Mouse (Mus musculus) forebrain, embryonic 10.5 days (tissue): Measurements from ENCODE around the gene Hoxc11. TPM values are rescaled to one million over a fixed set of nuclear protein-coding genes. Genes with fewer than 3 reads are reported as not detected.

ENCODE experiments used
- DNase-seq: peaks from one replicate; pipeline ENCODE4 v3.0.0-alpha.2; 2017; ENCODE audit warnings: low spot score; ENCODE audit errors: extremely low spot score
- H3K27ac ChIP-seq: fragments of 300-500 bp; sonication (generic); 2 replicates; pipeline ENCODE4 v1.5.1; 2016; ENCODE audit warnings: mild to moderate bottlenecking
- H3K27me3 ChIP-seq: fragments of 300-500 bp; sonication (generic); 2 replicates; pipeline ENCODE4 v1.6.1; 2016; ENCODE audit warnings: mild to moderate bottlenecking; ENCODE audit not compliant: poor library complexity, severe bottlenecking
- H3K36me3 ChIP-seq: fragments of 300-500 bp; sonication (generic); replicated peaks from 2 replicates; pipeline ENCODE4 v1.6.1; 2016; ENCODE audit warnings: mild to moderate bottlenecking, moderate library complexity
- H3K4me1 ChIP-seq: fragments of 300-500 bp; sonication (generic); 2 replicates; pipeline ENCODE4 v1.6.1; 2016
- H3K4me3 ChIP-seq: fragments of 300-500 bp; sonication (generic); 2 replicates; pipeline ENCODE4 v1.5.1; 2016; ENCODE audit warnings: mild to moderate bottlenecking, moderate library complexity
- H3K9me3 ChIP-seq: fragments of 300-500 bp; sonication (generic); 2 replicates; pipeline ENCODE4 v1.6.1; 2016; ENCODE audit warnings: mild to moderate bottlenecking, moderate library complexity
- WGBS: fragments of 180-500 bp; shearing (Covaris S2); methylation state at CpG from one replicate; pipeline ENCODE4 v1.1.7; 2016; 5-methylcytosine and 5-hydroxymethylcytosine counted together
- microRNA-seq: library from miRNA; unstranded; fragments of <30 nt; microRNA quantifications from one replicate; pipeline ENCODE4, GENCODE M21; 2017
- polyA plus RNA-seq: library from polyadenylated mRNA; unstranded; fragments of >200 nt; fragmentation: Nextera tagmentation; extraction: Ambion mirVana; gene quantifications from 2 replicates; pipeline ENCODE4 v1.2.1, GENCODE M21; 2016

Gene Hoxc11
- polyA plus RNA-seq, 1 experiment from 2014 or later = not detected

DNA sequence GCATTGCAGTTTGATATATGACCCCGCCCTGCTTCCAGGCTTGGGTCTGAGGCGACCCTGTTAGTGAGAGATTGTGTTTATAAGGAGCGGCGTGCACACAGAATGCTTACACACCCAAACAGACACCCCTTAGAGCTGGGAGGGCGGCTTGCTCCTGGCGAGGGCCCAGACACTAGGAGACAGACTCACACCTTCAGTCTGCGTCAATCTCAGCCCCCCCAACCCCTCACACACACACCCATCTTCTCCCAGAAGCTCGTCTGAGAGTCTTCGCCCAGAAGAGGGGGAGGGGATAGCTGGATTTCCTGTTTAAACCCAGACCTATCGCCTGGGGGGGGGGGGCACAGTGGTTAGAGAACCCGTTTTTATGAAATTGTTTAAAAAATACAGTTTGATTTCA lies 45.7 kb downstream of the Hoxc11 start:
- Histone ChIP-seq H3K27me3 (peaks cover 100% of the 10 kb centered on the region), H3K9me3 (no peaks in the 10 kb centered on the region), H3K36me3 (no peaks in the 10 kb centered on the region), H3K4me1 (peaks cover 18% of the 10 kb centered on the region), H3K27ac (no peak overlapping the region), H3K4me3 (no peak overlapping the region)
- no peak for DNase-seq
- WGBS = under 1% methylated on average over 11 of the region's 11 CpGs

DNA sequence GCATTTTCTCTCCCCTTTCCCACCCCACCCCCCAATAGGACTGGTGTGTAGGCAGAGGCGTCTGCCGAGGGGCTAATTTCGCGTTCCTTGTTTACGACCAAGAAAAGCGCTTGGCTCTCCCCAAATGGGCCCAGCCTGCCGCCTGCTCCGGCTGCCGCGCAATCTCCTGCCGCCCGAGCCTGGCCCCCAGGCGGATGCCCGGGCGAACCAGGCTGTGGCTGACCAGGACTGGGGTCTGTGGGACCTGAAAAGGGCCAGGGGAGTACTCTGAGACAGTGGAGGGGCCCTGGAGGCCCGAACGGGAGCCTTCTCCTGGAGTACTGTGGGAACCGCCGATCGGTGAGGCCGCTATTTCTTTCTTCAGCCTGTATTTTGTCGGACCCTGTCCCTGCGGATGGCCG lies 46.3 kb downstream of the Hoxc11 start:
- H3K27ac ChIP-seq = no peak overlapping the region
- WGBS = under 1% methylated on average over 24 of the region's 24 CpGs
- peaks cover 100% of the 10 kb centered on the region for H3K27me3 ChIP-seq
- H3K9me3 ChIP-seq = no peaks in the 10 kb centered on the region
- H3K4me3 ChIP-seq = no peak overlapping the region
- DNase-seq = no peak
- H3K4me1 ChIP-seq = peaks cover 18% of the 10 kb centered on the region
- no peaks in the 10 kb centered on the region for H3K36me3 ChIP-seq

DNA sequence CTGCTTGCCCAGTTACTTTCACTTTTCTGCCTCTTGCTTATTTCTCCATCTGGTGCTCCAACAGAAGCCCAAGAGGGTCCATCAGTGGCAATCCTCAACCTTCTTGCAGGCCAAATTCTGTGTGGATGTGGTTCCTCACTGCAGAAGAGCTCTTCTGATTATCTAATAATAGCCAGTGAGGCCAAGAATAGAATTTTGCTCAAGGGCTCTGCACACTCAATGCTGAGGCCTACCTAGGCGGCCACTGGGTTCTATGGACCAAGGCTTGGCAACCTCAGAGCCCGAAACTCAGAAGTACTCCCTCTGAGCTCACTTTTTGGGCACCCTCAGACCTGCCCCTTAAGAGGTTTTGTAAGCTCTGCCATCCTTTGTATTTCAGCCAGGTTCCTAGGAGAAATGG lies 47.1 kb downstream of the Hoxc11 start:
- WGBS = 5% methylated on average over 2 of the region's 2 CpGs
- Histone ChIP-seq H3K4me3 (no peak overlapping the region), H3K36me3 (no peaks in the 10 kb centered on the region), H3K27me3 (peaks cover 100% of the 10 kb centered on the region), H3K27ac (no peak overlapping the region), H3K4me1 (peaks cover 18% of the 10 kb centered on the region), H3K9me3 (no peaks in the 10 kb centered on the region)
- DNase-seq = no peak

DNA sequence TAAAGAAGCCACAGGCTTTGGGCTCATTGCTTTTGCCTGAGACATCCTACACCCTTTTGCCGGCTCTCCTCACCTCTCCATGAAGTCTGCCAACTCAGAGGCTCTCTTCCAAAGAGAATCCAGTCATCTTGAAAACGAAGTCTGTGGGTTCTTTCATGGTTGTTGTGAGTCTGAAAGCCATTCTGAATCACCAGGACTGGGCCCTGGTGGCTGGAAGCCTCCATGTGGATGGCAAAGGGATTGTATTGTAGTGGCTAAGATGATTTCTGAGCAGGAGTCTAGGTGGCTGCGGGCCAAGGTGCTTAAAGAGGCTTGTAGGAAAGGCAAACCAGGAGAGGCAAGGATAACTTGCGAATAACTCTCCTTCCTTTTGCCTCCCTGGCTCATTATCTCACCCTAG lies 47.9 kb downstream of the Hoxc11 start:
- Histone ChIP-seq H3K27ac (no peak overlapping the region), H3K9me3 (no peaks in the 10 kb centered on the region), H3K4me3 (no peak overlapping the region), H3K4me1 (peaks cover 18% of the 10 kb centered on the region), H3K27me3 (peaks cover 100% of the 10 kb centered on the region), H3K36me3 (no peaks in the 10 kb centered on the region)
- WGBS = 3% methylated on average over 4 of the region's 4 CpGs
- no peak for DNase-seq

DNA sequence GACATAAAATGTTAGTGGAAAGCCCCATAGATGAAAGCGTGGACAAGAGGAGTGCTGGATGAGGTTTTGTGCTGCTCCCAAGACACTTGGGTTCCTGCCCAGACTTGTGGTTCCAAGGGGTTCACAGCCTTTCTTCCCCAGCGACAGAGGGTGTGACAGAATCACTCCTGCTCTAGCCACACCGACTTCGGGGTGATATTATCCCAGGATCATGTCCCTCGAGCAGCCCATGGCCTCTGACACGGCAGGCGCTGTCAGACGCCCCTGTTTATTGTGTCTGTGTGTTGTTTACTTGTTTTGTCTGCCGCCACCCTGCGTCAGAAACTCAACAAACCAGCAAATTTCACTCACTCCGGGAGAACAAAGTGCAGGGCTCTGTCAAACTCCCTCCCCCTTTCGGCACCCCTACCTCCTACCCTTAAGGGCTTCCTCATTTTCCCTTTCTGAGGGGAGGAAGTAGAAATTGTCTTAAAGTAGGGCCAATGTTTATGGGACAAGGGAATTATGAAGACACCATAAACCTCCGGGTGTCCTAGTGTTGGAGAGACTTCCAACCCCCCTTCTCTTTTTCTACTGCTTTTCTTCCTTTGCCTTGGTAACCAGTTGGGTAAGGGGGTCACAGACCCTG lies 48.7 kb downstream of the Hoxc11 start:
- WGBS = 2% methylated on average over 13 of the region's 13 CpGs
- Histone ChIP-seq H3K27ac (no peak overlapping the region), H3K27me3 (peaks cover 100% of the 10 kb centered on the region), H3K36me3 (no peaks in the 10 kb centered on the region), H3K4me1 (peaks cover 18% of the 10 kb centered on the region), H3K4me3 (no peak overlapping the region), H3K9me3 (no peaks in the 10 kb centered on the region)
- no peak for DNase-seq

DNA sequence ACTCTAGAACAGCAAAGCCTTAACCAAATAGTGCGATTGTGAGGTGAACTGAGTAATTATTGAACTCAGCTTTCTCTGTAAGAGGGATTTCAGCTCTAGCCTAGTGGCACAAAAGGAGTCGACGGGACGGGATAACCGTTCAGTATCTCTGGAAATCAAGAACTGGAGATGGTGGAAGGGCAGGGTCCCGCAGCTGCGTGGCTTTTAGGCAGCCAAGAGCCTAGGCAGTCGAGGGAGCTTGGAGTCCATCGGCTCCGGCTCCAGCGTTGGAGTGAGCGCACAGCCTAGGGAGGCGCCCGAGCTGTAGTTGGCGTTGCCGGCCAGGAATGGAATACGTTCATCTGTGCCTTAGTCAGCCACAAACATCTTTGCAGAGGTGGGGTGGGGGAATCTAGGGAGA lies 51.1 kb downstream of the Hoxc11 start:
- Histone ChIP-seq H3K27me3 (peaks cover 100% of the 10 kb centered on the region), H3K9me3 (no peaks in the 10 kb centered on the region), H3K27ac (no peak overlapping the region), H3K4me3 (no peak overlapping the region), H3K4me1 (peaks cover 4% of the 10 kb centered on the region), H3K36me3 (no peaks in the 10 kb centered on the region)
- DNase-seq = no peak
- under 1% methylated on average over 17 of the region's 17 CpGs for WGBS

DNA sequence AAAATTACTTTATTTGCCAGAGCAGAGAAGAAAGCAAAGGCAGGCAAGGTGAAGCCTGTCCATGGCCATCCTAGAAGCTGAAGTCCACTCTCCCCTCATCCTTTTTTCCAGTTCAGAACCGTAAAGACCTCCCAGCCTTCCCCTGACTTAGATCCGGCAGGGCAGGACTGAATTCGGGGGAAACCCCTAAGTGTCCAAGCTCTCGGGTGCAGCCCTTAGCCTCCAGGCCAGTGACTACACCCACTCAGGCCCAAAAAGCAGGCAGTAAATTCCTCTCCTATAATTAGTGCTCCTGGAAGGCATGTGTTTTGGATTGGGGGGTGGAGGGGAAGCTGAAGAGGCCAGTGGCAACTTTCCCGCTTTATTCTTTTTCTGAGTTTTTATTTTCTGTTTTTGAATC lies 51.6 kb downstream of the Hoxc11 start:
- 2% methylated on average over 5 of the region's 5 CpGs for WGBS
- peaks cover 100% of the 10 kb centered on the region for H3K27me3 ChIP-seq
- H3K4me3 ChIP-seq = no peak overlapping the region
- H3K27ac ChIP-seq = no peak overlapping the region
- DNase-seq = no peak
- H3K4me1 ChIP-seq = no peaks in the 10 kb centered on the region
- H3K9me3 ChIP-seq = no peaks in the 10 kb centered on the region
- no peaks in the 10 kb centered on the region for H3K36me3 ChIP-seq

DNA sequence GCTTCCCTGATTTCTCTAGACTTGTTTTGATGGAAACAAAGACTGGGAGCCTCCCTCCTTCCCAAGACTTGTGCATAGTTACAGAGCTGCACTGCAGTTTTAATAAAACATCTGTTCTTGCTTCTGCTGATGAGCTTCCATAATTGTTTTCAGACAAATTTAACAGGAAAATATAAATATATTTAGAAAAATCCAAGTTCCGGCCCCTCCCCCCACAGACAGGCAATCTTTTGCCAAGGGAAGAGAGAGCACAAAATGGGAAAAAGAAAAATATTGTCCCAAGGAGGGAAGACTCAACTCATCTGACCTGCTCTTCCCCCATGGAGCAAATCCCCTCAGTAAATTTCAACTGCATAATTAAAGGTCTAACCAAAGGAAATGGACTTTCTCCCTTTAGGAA lies 52.1 kb downstream of the Hoxc11 start:
- Histone ChIP-seq H3K36me3 (no peaks in the 10 kb centered on the region), H3K27me3 (peaks cover 100% of the 10 kb centered on the region), H3K9me3 (no peaks in the 10 kb centered on the region), H3K27ac (no peak overlapping the region), H3K4me1 (no peaks in the 10 kb centered on the region), H3K4me3 (no peak overlapping the region)
- no peak for DNase-seq
- WGBS = 5% methylated on average over 1 of the region's 1 CpGs

Small RNAs within 50 kb of the gene (microRNA-seq; reads per million reads assigned to microRNA genes)
- 7.5 reads per million, percentile 17 among the genes with 10 or more reads in this experiment for gene Mir196a-2

Other genes with a start within 250 kb of the Hoxc11 start
- 21.9 and 24.0 TPM in 2 replicates for gene Calcoco1, start 232.2 kb upstream of the Hoxc11 start, polyA plus RNA-seq
- gene Hoxc13, start 33.3 kb upstream of the Hoxc11 start, polyA plus RNA-seq = not detected in 2 replicates
- gene Hoxc12, start 17.7 kb upstream of the Hoxc11 start, polyA plus RNA-seq = not detected in 2 replicates
- not detected in 2 replicates for gene Hoxc10, start 12.4 kb downstream of the Hoxc11 start, polyA plus RNA-seq
- not detected in 2 replicates for gene Hoxc5, start 13.0 kb downstream of the Hoxc11 start, polyA plus RNA-seq
- gene Hoxc9, start 22.0 kb downstream of the Hoxc11 start, polyA plus RNA-seq = not detected in 2 replicates
- gene Hoxc8, start 36.2 kb downstream of the Hoxc11 start, polyA plus RNA-seq = not detected in 2 replicates
- gene Hoxc6, start 43.8 kb downstream of the Hoxc11 start, polyA plus RNA-seq = not detected in 2 replicates
- not detected in 2 replicates for gene Hoxc4, start 64.5 kb downstream of the Hoxc11 start, polyA plus RNA-seq
- gene Smug1, start 212.7 kb downstream of the Hoxc11 start, polyA plus RNA-seq = 21.7 and 21.8 TPM in 2 replicates